25 mouse cellular contexts compared by ENCODE assay signal in the genomic region with DNA sequence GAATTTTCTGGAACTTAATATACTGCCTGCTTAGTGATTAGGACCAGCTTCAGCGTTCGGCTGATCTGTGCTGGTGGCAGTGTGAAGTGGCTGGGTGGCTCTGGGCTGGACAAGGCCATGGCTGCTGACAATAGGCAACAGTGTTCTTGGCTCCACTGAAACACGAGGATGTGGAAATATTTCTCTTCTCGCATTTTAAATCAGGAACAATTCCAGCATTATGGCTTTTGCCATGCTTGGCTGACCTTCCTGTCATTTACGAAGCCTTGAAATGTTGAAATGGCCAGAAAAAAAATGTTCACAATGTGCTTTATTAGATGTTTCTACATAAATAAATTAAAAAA. TPM values are rescaled to one million over a fixed set of nuclear protein-coding genes. Genes with fewer than 3 reads are reported as not detected.
DNase-seq lines count a peak whose midpoint lies in the region; ATAC-seq and TF ChIP-seq lines count a peak whose summit lies in the region.
"Had no signal": no experiment of that assay in that cellular context is flagged by ENCODE, and none has a peak within 500 bp of the region (broad histone marks: within the 10 kb centered on the region; RNA-seq: fewer than 3 reads in every experiment).

No protein-coding gene starts in this region.

- peak; percentile 48 for DNase-seq in adrenal gland, adult 2 months
- DNase-seq in adrenal gland, adult 18-20 months (ENCODE audit: low spot score in 2 of 2) = no peak
- DNase-seq in layer of hippocampus, adult 9-11 months = peak; percentile 47
- DNase-seq in layer of hippocampus, adult 9-10 months (ENCODE audit: low spot score) = no peak
- peak; percentile 85 for DNase-seq in lung, postnatal 0 days (ENCODE audit: low spot score)
- DNase-seq in lung, postnatal 25 days (ENCODE audit: low spot score) = no peak
- no peak for DNase-seq in frontal cortex, postnatal 36 days (ENCODE audit: low spot score in 2 of 2)
- DNase-seq: B cell, adult 2 months; cerebellum, postnatal 10 days; embryo, embryonic 11 days; gastrocnemius, postnatal 36 days; heart, adult 18-20 months; heart, postnatal 10 days; heart, postnatal 4 days had no signal

- no peaks in the 10 kb centered on the region for H3K27me3 ChIP-seq in lung, postnatal 0 days (replicated peaks; ENCODE audit: insufficient read depth, low read length)
- no peaks in the 10 kb centered on the region for H3K27me3 ChIP-seq in intestine, postnatal 0 days (replicated peaks; ENCODE audit: control insufficient read depth, insufficient read depth, low read length)
- H3K27me3 ChIP-seq: embryonic facial prominence, embryonic 15.5 days; hindbrain, embryonic 12.5 days had no signal

- no peak overlapping the region for H3K9ac ChIP-seq in lung, postnatal 0 days (replicated peaks; ENCODE audit: low read depth)
- no peak overlapping the region for H3K9ac ChIP-seq in intestine, postnatal 0 days (ENCODE audit: low read depth, low read length)
- H3K9ac ChIP-seq: embryonic facial prominence, embryonic 15.5 days; hindbrain, embryonic 12.5 days had no signal

- H3K36me3 ChIP-seq in lung, postnatal 0 days (ENCODE audit: insufficient read depth, low read length) = no peaks in the 10 kb centered on the region
- no peaks in the 10 kb centered on the region for H3K36me3 ChIP-seq in intestine, postnatal 0 days (ENCODE audit: control insufficient read depth, insufficient read depth)
- H3K36me3 ChIP-seq: embryonic facial prominence, embryonic 15.5 days; forebrain, embryonic 10.5 days; G1E; heart, embryonic 10.5 days; hindbrain, embryonic 12.5 days had no signal

- peak overlapping the region; percentile 63 for H3K27ac ChIP-seq in lung, postnatal 0 days (ENCODE audit: low read length)
- H3K27ac ChIP-seq in intestine, postnatal 0 days (ENCODE audit: low read depth, low read length) = no peak overlapping the region
- H3K27ac ChIP-seq: embryonic facial prominence, embryonic 15.5 days; forebrain, embryonic 10.5 days; heart, embryonic 10.5 days; hindbrain, embryonic 12.5 days had no signal

- no peak for TF ChIP-seq CTCF in lung, postnatal 0 days (IDR thresholded peaks at IDR 0.05)
- no peak for TF ChIP-seq CTCF in intestine, postnatal 0 days (IDR thresholded peaks at IDR 0.05; ENCODE audit: low read depth)

- peak; percentile 78 for ATAC-seq in lung, postnatal 0 days
- ATAC-seq in intestine, postnatal 0 days = no peak
- ATAC-seq: CD4-positive, CD25-positive, alpha-beta regulatory T cell, adult 4 months; forebrain, embryonic 14.5 days; hindbrain, embryonic 16.5 days; inflammation-experienced regulatory T-cells, adult 6 months had no signal

- no peak; the same call in 1 of the 2 replicates for TF ChIP-seq EP300 in lung, postnatal 0 days (IDR thresholded peaks at IDR 0.05)

- no peak overlapping the region for H3K4me3 ChIP-seq in lung, postnatal 0 days (ENCODE audit: low read depth, low read length)
- no peak overlapping the region for H3K4me3 ChIP-seq in intestine, postnatal 0 days (ENCODE audit: low read depth, low read length)
- H3K4me3 ChIP-seq: embryonic facial prominence, embryonic 15.5 days; erythroblast, embryonic 14.5 days; forebrain, embryonic 10.5 days; heart, embryonic 10.5 days; hindbrain, embryonic 12.5 days had no signal

- H3K9me3 ChIP-seq in lung, postnatal 0 days (ENCODE audit: low read length) = no peaks in the 10 kb centered on the region
- no peaks in the 10 kb centered on the region for H3K9me3 ChIP-seq in intestine, postnatal 0 days (ENCODE audit: control insufficient read depth)
- H3K9me3 ChIP-seq: embryonic facial prominence, embryonic 15.5 days; forebrain, embryonic 10.5 days; heart, embryonic 10.5 days; hindbrain, embryonic 12.5 days had no signal

- peaks cover 5% of the 10 kb centered on the region; the same call in 1 of the 2 replicates for H3K4me1 ChIP-seq in lung, postnatal 0 days (ENCODE audit: insufficient read depth, low read depth, low read length)
- H3K4me1 ChIP-seq in intestine, postnatal 0 days (replicated peaks; ENCODE audit: control insufficient read depth, insufficient read depth, low read length) = no peaks in the 10 kb centered on the region
- H3K4me1 ChIP-seq: hindbrain, embryonic 12.5 days had no signal

- no peak overlapping the region for H3K4me2 ChIP-seq in lung, postnatal 0 days (replicated peaks; ENCODE audit: low read depth, low read length)
- H3K4me2 ChIP-seq in intestine, postnatal 0 days (replicated peaks; ENCODE audit: low read depth) = no peak overlapping the region
- H3K4me2 ChIP-seq: embryonic facial prominence, embryonic 15.5 days; hindbrain, embryonic 12.5 days had no signal

- 41% methylated on average over 5 of the region's 5 CpGs for WGBS in lung, postnatal 0 days
- 70% methylated on average over 5 of the region's 5 CpGs for WGBS in intestine, postnatal 0 days

RNA-seq across cellular contexts. Expression of gene Abcg1, which starts 32.7 kb away (rescaled TPM):
- total RNA-seq in adrenal gland, adult 2 months (2021) = 10 to 100 TPM in 1 of 2 experiments, 1 to 10 TPM in 1; 5.2 to 18.6 TPM
- polyA plus RNA-seq in adrenal gland, adult 2 months (2012; rRNA removed) = 7.9 and 8.2 TPM in 2 replicates
- 10 to 100 TPM in 1 of 2 experiments, 1 to 10 TPM in 1; 10.0 to 16.6 TPM for total RNA-seq in adrenal gland, adult 18-20 months (2021)
- polyA plus RNA-seq in lung, postnatal 0 days (2015; fragmentation: Nextera tagmentation; extraction: Ambion mirVana) = 26.9 and 35.3 TPM in 2 replicates
- 3.3 and 3.4 TPM in 2 replicates for polyA plus RNA-seq in intestine, postnatal 0 days (2015; fragmentation: Nextera tagmentation; extraction: Ambion mirVana)
- polyA plus RNA-seq: G1E had no signal

Comparison
In these comparisons a context has a peak if more than half of its experiments do, and no peak if none do; other contexts are left out.
1. DNase-seq: peak in adrenal gland, adult 2 months (single experiment), layer of hippocampus, adult 9-11 months (single experiment) and lung, postnatal 0 days (single experiment); none in adrenal gland, adult 18-20 months (0 of 2), layer of hippocampus, adult 9-10 months (single experiment), lung, postnatal 25 days (single experiment) and frontal cortex, postnatal 36 days (0 of 2).